Mouse (Mus musculus) forebrain, embryonic 12.5 days (tissue): Measurements from ENCODE around the gene Tmem128. TPM values are rescaled to one million over a fixed set of nuclear protein-coding genes. Genes with fewer than 3 reads are reported as not detected.
A peak's percentile ranks its signal among the peaks of the same experiment; 100 is the strongest.

ENCODE experiments used
- ATAC-seq: fragments of 200-750 bp; cut with Nextera tagmentation; 2 replicates; pipeline ENCODE4 v1.8.0; 2017; ENCODE audit warnings: moderate TSS enrichment; ENCODE audit not compliant: low FRiP score
- H3K27ac ChIP-seq: fragments of 300-500 bp; sonication (generic); 2 replicates; pipeline ENCODE4 v1.5.1; 2016; ENCODE audit warnings: mild to moderate bottlenecking
- H3K27me3 ChIP-seq: fragments of 300-500 bp; sonication (generic); 2 replicates; pipeline ENCODE4 v1.6.1; 2016; ENCODE audit warnings: mild to moderate bottlenecking
- H3K36me3 ChIP-seq: fragments of 300-500 bp; sonication (generic); replicated peaks from 2 replicates; pipeline ENCODE4 v1.6.1; 2016; ENCODE audit warnings: mild to moderate bottlenecking
- H3K4me1 ChIP-seq: fragments of 300-500 bp; sonication (generic); 2 replicates; pipeline ENCODE4 v1.6.1; 2016
- H3K4me2 ChIP-seq: fragments of 300-500 bp; sonication (generic); 2 replicates; pipeline ENCODE4 v1.6.1; 2016; ENCODE audit warnings: mild to moderate bottlenecking, moderate library complexity
- H3K4me3 ChIP-seq: fragments of 300-500 bp; sonication (generic); replicated peaks from 2 replicates; pipeline ENCODE4 v1.5.1; 2016; ENCODE audit warnings: mild to moderate bottlenecking
- H3K9ac ChIP-seq: fragments of 300-500 bp; sonication (generic); 2 replicates; pipeline ENCODE4 v1.6.1; 2016; ENCODE audit warnings: mild to moderate bottlenecking
- H3K9me3 ChIP-seq: fragments of 300-500 bp; sonication (generic); 2 replicates; pipeline ENCODE4 v1.6.1; 2016
- whole genome bisulfite sequencing: fragments of 180-500 bp; shearing (Covaris S2); methylation state at CpG from one replicate; pipeline ENCODE4 v1.1.7; 2016; 5-methylcytosine and 5-hydroxymethylcytosine counted together
- polyA plus RNA-seq: library from polyadenylated mRNA; unstranded; fragments of >200 nt; fragmentation: Nextera tagmentation; extraction: Ambion mirVana; gene quantifications from 2 replicates; pipeline ENCODE4 v1.2.1, GENCODE M21; 2016

Tmem128 gene
- polyA plus RNA-seq, 1 experiment from 2014 or later = 90.9 TPM

- H3K4me2 ChIP-seq = no peak overlapping the region
- no peak overlapping the region for H3K9ac ChIP-seq
- no peaks in the 10 kb centered on the region for H3K9me3 ChIP-seq
- no peaks in the 10 kb centered on the region for H3K27me3 ChIP-seq
- no peaks in the 10 kb centered on the region for H3K36me3 ChIP-seq
- no peak for ATAC-seq
- no peak overlapping the region for H3K27ac ChIP-seq
- 88% methylated on average over 1 of the region's 1 CpGs for WGBS
- H3K4me1 ChIP-seq = peaks cover 7% of the 10 kb centered on the region
- no peak overlapping the region for H3K4me3 ChIP-seq
Observed at GRCm38 (mm10) chr5:38256551-38256950, 3.4 kb upstream of the Tmem128 start.

- peaks cover 7% of the 10 kb centered on the region for H3K4me1 ChIP-seq
- H3K9ac ChIP-seq = no peak overlapping the region
- 81% methylated on average over 8 of the region's 8 CpGs for WGBS
- H3K9me3 ChIP-seq = no peaks in the 10 kb centered on the region
- ATAC-seq = no peak
- peaks cover 9% of the 10 kb centered on the region for H3K36me3 ChIP-seq
- no peaks in the 10 kb centered on the region for H3K27me3 ChIP-seq
- H3K27ac ChIP-seq = no peak overlapping the region
- H3K4me2 ChIP-seq = no peak overlapping the region
- H3K4me3 ChIP-seq = no peak overlapping the region
Observed at GRCm38 (mm10) chr5:38258034-38258772, 1.8 kb upstream of the Tmem128 start.

- Histone ChIP-seq H3K4me3 (no peak overlapping the region), H3K9me3 (no peaks in the 10 kb centered on the region), H3K27me3 (no peaks in the 10 kb centered on the region), H3K36me3 (peaks cover 15% of the 10 kb centered on the region), H3K27ac (no peak overlapping the region), H3K4me1 (peaks cover 7% of the 10 kb centered on the region), H3K4me2 (no peak overlapping the region), H3K9ac (no peak overlapping the region)
- ATAC-seq = no peak
- WGBS = 82% methylated on average over 5 of the region's 5 CpGs
Observed at GRCm38 (mm10) chr5:38258773-38259146, 1.2 kb upstream of the Tmem128 start.

- H3K27ac ChIP-seq = peak overlapping the region; percentile 66
- peak; percentile 1 for ATAC-seq
- WGBS = 46% methylated on average over 9 of the region's 9 CpGs
- H3K27me3 ChIP-seq = no peaks in the 10 kb centered on the region
- peaks cover 23% of the 10 kb centered on the region for H3K36me3 ChIP-seq
- no peaks in the 10 kb centered on the region for H3K9me3 ChIP-seq
- peak overlapping the region; percentile 90 for H3K9ac ChIP-seq
- H3K4me2 ChIP-seq = peak overlapping the region; percentile 83
- H3K4me3 ChIP-seq = peak overlapping the region; percentile 83
- peaks cover 7% of the 10 kb centered on the region for H3K4me1 ChIP-seq
Observed at GRCm38 (mm10) chr5:38259455-38260106, 404 bp upstream of the Tmem128 start.

GRCm38 (mm10) chr5:38270942-38271341 is 11.0 kb downstream of the Tmem128 start:
- WGBS = 92% methylated on average over 3 of the region's 3 CpGs

GRCm38 (mm10) chr5:38273831-38274230 is 13.8 kb downstream of the Tmem128 start:
- H3K9ac ChIP-seq = no peak overlapping the region
- peaks cover 16% of the 10 kb centered on the region for H3K36me3 ChIP-seq
- peaks cover 58% of the 10 kb centered on the region for H3K27me3 ChIP-seq
- H3K4me3 ChIP-seq = no peak overlapping the region
- H3K27ac ChIP-seq = no peak overlapping the region
- 88% methylated on average over 4 of the region's 4 CpGs for WGBS
- no peaks in the 10 kb centered on the region for H3K9me3 ChIP-seq
- no peak for ATAC-seq
- no peak overlapping the region for H3K4me2 ChIP-seq
- H3K4me1 ChIP-seq = peaks cover 19% of the 10 kb centered on the region

More at GRCm38 (mm10) chr5:38270942-38271341, 11.0 kb downstream of the Tmem128 start:
- no peak for ATAC-seq
- 0 out of 2 replicates have a peak, but pooled peaks cover 3% of the 10 kb centered on the region for H3K4me1 ChIP-seq
- no peak overlapping the region for H3K4me2 ChIP-seq
- no peak overlapping the region for H3K4me3 ChIP-seq
- no peaks in the 10 kb centered on the region for H3K9me3 ChIP-seq
- H3K9ac ChIP-seq = no peak overlapping the region
- H3K27me3 ChIP-seq = peaks cover 29% of the 10 kb centered on the region
- H3K27ac ChIP-seq = no peak overlapping the region
- peaks cover 40% of the 10 kb centered on the region for H3K36me3 ChIP-seq

- peak within 1 kb of the TSS; percentile 49 for H3K4me2 ChIP-seq
- H3K9ac ChIP-seq = no peak within 1 kb of the TSS
- H3K36me3 ChIP-seq = peaks cover 11% of the 10 kb centered on the region; the same call in 1 of the 2 replicates
- WGBS = under 1% methylated on average over 4 of the region's 4 CpGs
- no peak for ATAC-seq
- peaks cover 75% of the 10 kb centered on the region for H3K27me3 ChIP-seq
- H3K9me3 ChIP-seq = no peaks in the 10 kb centered on the region
- peak within 1 kb of the TSS; percentile 36 for H3K4me3 ChIP-seq
- peaks cover 19% of the 10 kb centered on the region for H3K4me1 ChIP-seq
- no peak within 1 kb of the TSS for H3K27ac ChIP-seq
Observed at GRCm38 (mm10) chr5:38275771-38276170, 15.8 kb downstream of the Tmem128 start, which contains the start of gene Otop1. Gene Otop1 (plus strand): TSS chr5:38275972.

GRCm38 (mm10) chr5:38276451-38276850 is 16.5 kb downstream of the Tmem128 start:
- under 1% methylated on average over 19 of the region's 19 CpGs for WGBS
- Histone ChIP-seq H3K9me3 (no peaks in the 10 kb centered on the region), H3K9ac (no peak overlapping the region), H3K4me3 (peak overlapping the region; percentile 36; the same call in 1 of the 2 replicates), H3K4me1 (peaks cover 19% of the 10 kb centered on the region), H3K27me3 (peaks cover 81% of the 10 kb centered on the region), H3K27ac (no peak overlapping the region), H3K36me3 (peaks cover 4% of the 10 kb centered on the region; the same call in 1 of the 2 replicates), H3K4me2 (peak overlapping the region; percentile 49)
- no peak for ATAC-seq

- H3K9me3 ChIP-seq = no peaks in the 10 kb centered on the region
- ATAC-seq = 0 out of 2 replicates have a peak, but pooled peaks have one; percentile 39
- H3K9ac ChIP-seq = 0 out of 2 replicates have a peak overlapping the region, but pooled peaks have one; percentile 17
- no peak overlapping the region for H3K27ac ChIP-seq
- peak overlapping the region; percentile 36 for H3K4me3 ChIP-seq
- no peaks in the 10 kb centered on the region for H3K36me3 ChIP-seq
- H3K4me1 ChIP-seq = peaks cover 19% of the 10 kb centered on the region
- peak overlapping the region; percentile 49 for H3K4me2 ChIP-seq
- peaks cover 84% of the 10 kb centered on the region for H3K27me3 ChIP-seq
- WGBS = under 1% methylated on average over 63 of the region's 65 CpGs
Observed at GRCm38 (mm10) chr5:38277098-38277866, 17.3 kb downstream of the Tmem128 start.

- Histone ChIP-seq H3K27me3 (peaks cover 83% of the 10 kb centered on the region), H3K9ac (no peak overlapping the region), H3K4me1 (peaks cover 19% of the 10 kb centered on the region), H3K9me3 (no peaks in the 10 kb centered on the region), H3K27ac (no peak overlapping the region), H3K4me3 (peak overlapping the region; percentile 36), H3K36me3 (no peaks in the 10 kb centered on the region), H3K4me2 (peak overlapping the region; percentile 49)
- 20% methylated on average over 12 of the region's 12 CpGs for WGBS
- no peak for ATAC-seq
Observed at GRCm38 (mm10) chr5:38277936-38278600, 18.1 kb downstream of the Tmem128 start.

- Histone ChIP-seq H3K9me3 (no peaks in the 10 kb centered on the region), H3K4me3 (no peak overlapping the region), H3K27me3 (peaks cover 63% of the 10 kb centered on the region), H3K27ac (no peak overlapping the region), H3K36me3 (no peaks in the 10 kb centered on the region), H3K9ac (no peak overlapping the region), H3K4me2 (no peak overlapping the region), H3K4me1 (peaks cover 19% of the 10 kb centered on the region)
- 31% methylated on average over 1 of the region's 1 CpGs for WGBS
- ATAC-seq = no peak
Observed at GRCm38 (mm10) chr5:38280075-38280474, 20.1 kb downstream of the Tmem128 start.
